Mouse (Mus musculus): ENCODE data around the gene Unc93b1. TPM values are rescaled to one million over a fixed set of nuclear protein-coding genes. Genes with fewer than 3 reads are reported as not detected.
A peak's percentile ranks its signal among the peaks of the same experiment; 100 is the strongest.
"Not testable (repeated sequence)": the region's sequence is repeated elsewhere in the genome, so short reads cannot be mapped to it uniquely, and the experiment has no call there.

Gene Unc93b1
- total RNA-seq, 2 experiments from 2014 or later: 49.1 to 62.5 TPM

DNA sequence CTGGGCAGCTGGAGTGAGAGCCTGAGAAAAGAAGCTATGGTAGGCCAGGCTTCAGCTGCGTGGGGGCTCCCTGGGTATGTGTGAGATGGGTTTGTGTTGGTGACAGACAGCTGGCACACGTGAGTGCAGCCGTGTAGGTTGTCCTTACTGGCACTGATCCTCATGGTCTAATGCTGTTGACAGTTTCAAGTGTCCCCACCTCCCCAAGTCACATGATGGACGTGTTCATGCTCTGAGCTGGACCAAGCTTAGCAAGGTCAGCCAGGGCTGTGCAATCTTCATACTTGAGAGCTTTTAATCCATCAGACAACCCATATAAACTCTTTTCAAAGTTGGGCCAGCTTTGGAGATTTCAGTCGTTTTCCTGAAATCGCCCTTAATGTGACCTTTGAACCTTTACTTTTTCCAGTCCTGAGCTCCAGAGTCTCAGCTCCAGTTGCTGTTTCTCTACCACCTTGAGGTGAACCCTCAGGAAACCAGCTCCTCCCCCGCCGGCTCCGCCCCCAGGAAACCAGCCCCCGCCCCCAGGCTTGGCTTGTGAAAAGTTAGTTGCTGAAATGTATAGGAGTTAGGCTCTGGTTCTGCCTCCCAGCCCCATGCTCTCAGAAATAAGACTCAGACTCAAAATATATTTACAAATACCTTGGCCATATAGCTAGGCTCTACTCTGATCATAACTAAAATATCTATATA lies 11.0 kb downstream of the Unc93b1 start:
- peak; percentile 49 to 53 for DNase-seq

DNA sequence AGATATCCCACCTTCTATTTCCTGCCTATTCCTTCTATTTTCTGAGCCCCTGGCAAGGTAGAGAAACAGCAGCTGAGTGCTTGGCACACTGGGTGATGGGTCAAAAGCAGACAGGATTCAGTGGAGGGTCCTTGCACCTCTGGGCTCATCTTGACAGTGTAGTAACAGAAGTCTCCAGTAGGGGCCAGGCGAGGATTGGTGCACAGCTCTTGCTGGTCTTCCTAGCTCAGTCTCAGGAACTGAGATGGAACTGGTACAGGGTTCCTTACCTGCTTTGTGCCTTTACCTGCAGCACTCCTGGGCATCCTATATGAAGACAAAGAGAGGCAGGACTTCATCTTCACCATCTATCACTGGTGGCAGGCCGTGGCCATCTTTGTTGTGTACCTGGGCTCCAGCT lies 11.7 kb downstream of the Unc93b1 start:
- DNase-seq: peak; percentile 67 to 76

DNA sequence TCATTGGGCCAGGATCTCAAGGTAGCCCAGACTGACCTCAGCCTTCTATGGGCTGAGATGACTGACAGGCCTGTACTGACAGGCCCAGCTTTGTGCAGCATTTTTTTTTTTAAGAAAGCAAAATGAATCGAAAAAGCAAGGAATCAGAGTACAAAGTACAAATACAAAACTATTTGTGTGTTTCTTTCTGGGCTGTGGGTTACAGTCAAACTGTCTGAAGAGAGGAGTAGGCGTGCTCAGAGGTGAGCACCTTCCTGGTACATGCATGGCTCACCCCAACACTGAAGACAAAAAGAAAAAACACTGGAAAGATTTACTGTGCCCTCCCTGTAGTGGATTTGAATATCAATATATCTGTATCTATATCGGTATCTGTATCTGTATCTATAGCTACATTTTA lies 12.8 kb downstream of the Unc93b1 start:
- no peak for DNase-seq

DNA sequence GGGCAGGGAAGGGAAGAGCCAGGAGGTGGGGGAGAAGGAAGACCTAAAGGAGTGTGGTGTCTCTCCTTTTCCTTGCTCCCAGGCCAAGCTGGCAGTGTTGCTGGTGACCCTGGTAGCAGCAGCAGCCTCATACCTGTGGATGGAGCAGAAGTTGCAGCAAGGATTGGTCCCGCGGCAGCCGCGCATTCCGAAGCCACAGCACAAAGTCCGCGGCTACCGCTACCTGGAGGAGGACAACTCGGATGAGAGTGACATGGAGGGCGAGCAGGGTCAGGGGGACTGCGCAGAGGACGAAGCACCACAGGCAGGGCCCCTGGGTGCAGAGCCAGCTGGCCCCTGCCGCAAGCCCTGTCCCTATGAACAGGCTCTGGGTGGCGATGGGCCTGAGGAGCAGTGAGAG lies 13.6 kb downstream of the Unc93b1 start:
- DNase-seq: no peak

DNA sequence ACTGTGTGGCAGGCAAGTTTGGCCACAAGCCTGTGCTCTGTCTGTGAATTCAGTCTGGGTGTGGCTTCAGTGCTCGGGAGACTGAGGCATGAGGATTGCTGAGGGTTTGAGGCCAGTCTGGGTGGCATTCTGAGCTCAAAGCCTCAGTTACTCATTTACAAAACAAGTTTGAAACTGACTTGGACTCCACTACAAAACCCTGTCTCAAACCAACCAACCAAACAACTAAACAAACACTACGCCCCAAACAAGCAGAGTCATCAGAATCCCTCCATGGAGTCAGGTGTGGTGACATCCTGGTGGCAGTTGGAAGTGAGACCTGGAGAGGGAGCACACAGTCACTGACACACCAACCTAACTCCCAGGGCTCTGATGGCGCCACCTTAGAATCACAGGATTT lies 15.3 kb downstream of the Unc93b1 start:
- DNase-seq: no peak

DNA sequence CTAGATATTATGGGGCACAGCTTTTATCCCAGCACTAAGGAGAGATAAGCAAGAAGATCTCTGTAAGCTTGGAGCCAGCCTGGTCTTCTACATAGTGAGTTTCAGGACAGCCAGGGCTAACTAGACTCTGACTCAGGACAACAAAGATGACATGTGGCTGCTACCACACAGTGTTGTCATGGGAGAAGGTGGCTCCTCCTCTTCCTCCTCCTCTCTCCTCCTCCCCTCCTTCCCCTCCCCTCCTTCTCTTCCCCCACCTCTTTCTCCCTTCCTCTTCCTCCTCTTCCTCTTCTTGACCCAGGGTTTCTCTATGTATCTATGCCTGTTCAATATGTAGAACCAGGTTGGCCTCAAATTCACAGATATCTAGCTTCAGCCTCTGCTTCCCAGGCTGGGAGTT lies 16.5 kb downstream of the Unc93b1 start:
- no peak for DNase-seq

DNA sequence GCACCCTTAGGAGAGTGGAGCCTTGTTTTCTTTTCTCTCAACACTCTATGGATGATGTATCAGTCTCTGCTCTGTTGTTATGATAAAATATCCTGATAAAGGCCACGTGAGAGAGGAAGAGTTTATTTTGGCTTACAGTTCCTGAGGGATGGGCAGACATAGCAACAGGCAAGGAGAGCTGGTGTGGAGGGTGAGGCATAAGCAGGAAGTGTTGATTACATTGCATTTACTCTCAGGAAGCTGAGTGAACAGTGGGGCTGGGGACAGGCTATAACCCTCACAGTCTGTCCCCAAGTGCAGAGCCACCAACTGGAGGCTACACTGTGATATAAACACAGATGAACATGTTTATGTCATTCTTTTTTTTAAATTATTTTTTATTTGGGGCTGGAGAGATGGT lies 17.1 kb downstream of the Unc93b1 start:
- DNase-seq: no peak

DNA sequence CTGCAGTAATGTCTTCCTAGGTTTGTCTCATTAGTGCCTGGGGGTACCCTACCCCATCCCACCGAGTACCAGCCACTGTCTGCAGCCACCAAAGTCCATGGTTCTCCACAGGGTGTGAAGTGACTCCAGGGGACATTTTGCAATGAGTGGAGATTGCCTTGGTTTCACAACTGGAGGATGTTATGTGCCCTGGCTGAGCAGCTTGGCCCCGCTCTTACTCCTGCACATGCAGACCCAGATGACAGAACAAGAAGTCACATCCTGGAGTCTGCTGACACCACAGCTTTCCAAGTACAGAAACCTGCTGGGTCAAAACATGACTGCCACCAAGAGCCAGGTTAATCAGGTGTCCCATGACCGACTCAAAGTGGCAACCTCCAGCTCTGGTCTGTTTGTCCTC lies 20.0 kb downstream of the Unc93b1 start:
- DNase-seq: peak in 1 of 2 experiments; percentile 12

DNA sequence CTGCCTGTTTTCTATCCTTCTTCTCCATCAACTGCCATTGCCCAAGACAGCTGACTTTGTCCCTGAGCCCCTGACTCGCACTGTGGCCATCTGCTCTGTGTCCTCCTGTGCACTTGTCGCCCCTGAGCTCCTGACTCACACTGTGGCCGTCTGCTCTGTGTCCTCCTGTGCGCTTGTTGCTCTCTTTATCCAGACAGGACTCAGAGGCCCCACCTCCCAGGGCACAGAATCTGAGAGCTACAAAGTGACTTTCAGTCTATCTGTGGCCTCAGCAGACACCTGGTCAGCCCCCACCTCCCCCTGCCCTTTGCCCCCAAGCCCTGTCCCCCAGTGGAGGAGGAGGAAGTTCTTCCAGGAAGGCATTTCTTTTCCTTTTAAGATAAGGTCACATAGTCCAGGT lies 20.8 kb downstream of the Unc93b1 start:
- DNase-seq: peak in 1 of 2 experiments; percentile 36

DNA sequence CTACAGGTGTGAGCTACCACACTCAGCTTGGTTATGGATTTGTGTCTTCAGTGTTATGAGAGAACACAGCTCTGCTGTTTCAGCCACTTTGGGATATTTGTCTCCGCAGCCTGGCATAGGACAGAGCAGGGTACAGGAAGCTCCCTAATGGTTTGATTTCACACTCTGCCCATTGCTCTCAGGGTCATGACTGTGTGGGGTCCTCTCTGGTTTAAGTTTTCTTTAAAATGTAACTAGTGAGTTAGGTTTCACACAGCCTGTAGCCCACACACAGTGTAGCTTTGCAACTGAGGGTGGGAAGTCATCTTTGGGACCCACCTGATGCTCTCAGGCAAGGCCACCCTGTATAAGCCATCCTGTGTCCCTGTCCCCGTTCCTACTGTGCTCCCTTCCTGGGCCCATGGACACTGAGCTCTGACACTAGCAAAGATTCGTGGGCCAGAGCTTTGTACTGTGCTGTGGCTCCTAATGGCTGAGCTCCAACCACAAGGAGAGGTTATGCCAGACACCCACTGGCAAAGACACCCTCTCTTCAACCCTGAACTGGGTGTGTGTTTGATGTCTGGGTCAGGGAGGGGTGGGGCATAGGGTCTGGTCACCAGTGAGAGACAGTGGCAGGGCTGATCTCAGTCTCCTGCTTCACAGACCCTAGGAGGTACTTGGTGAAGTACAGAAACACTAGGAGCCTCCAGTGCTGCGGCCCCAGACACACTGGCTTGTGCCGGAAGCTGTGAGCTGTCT lies 22.5 kb downstream of the Unc93b1 start:
- not testable (repeated sequence) for DNase-seq

DNA sequence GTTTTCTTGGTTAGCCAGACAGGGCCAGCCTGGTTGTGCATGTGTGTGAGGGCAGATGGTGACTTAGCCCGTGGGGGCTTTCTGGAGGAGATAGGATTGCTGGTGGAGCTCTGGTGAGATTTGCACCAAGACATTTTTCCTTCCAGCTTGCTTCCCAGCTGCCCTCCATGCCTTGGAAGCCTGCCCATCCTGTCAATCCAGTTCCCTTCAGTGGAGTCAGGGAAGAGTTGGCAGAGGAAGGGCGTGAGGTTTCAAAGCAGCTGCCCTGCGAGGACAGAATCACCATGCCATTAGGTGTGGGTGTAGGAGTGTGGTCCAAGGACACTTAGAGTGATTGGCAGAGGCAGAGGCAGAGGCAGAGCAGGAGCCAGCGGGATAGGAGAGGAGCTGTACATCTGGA lies 23.5 kb downstream of the Unc93b1 start, which contains the start of gene Aldh3b3:
Gene Aldh3b3, plus strand, starts transcription at position 176 of the 400 bp plus-strand sequence.
- DNase-seq: no peak

DNA sequence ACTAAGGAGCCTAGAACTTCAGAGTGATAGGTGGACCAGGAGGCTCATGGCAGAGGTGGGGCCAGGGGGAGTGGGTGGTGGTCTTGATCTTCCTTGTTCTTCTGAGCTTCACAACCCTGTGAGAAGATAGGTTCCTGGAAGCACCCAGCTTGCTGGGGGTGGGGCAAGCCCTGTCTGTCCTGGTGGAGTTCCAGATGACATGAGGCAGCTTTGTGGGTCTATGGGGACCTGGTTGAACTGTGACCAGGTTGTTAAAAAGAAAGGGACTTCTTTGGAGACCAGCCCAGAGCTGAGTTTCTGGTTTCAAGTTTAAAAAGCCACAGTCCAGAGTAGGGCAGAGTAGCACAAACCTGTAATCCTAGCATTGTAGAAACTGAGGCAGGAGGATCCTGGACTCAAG lies 24.0 kb downstream of the Unc93b1 start:
- no peak for DNase-seq

DNA sequence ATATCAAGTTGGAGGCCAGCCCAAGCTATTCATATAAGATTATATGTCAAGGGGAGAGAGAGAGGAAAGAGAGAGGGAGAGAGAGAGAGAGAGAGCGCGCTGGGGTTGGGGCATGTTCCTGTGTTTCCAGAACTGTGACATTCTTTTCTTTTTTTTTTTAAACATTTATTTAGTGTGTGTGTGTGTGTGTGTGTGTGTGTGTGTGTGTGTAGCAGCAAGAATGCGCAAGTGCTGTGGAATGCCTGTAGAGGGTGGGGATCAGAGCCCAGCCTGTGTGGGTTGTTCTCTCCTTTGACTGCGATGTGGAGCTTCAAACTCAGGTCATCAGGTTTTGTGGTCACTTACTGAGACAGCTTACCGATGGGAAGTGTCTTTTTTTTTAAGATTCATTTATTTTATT lies 25.2 kb downstream of the Unc93b1 start:
- no peak for DNase-seq

DNA sequence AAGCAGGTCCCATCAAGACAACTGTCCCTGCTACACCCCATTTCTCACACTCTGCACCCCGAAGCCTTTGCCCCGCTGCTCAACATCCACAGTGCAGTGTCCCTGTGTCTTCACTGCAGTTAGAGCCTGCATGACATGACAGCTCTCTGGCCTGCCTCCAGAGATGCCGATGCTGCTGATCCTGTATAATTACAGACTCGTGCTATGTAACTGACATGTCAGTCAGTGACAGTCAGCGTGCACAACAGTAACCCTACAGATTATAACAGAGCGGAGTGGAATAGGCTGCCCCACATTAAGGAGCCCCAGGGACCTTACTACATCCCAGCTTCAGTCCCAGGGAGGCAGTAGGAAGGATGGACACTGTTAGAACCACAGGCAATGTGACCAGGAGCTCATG lies 26.8 kb downstream of the Unc93b1 start:
- not testable (repeated sequence) for DNase-seq

DNA sequence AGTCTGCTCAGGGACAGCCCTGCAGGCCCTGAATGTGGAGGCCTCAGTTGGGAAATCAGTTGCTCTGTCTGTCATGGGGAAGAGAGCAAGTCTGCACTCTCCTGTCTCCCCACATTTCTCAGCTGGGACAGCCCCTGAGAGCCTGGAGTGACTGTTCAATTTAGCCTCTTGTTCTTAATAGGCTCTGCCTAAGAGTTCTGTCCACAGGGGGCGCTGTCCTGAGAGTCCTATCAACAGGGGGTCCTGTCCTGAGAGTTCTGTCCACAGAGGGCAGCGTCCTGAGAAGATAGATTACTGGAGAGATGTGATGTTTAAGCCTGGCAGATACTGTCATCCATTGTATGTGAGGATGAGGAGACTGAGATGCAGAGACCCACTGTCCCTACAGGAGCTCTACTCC lies 27.5 kb downstream of the Unc93b1 start:
- no peak for DNase-seq

DNA sequence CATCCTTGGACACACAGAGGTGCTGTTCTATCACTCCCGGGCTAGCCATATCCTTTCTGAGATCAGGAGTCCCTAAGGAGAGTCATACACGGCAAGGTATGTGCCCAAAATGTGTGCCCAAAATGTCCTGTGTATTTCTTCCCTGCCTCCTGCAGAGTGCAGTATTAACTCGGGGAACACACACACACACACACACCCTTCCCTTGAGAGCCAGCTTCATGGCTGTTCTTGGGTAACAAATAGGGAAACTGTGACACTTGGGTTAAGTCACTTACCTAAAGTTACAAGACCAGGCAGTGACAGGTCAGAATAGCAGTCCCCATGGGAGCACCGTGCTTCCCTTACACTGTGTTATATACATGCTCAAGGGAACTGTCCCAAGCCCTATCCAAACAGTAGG lies 29.0 kb downstream of the Unc93b1 start:
- DNase-seq: no peak

DNA sequence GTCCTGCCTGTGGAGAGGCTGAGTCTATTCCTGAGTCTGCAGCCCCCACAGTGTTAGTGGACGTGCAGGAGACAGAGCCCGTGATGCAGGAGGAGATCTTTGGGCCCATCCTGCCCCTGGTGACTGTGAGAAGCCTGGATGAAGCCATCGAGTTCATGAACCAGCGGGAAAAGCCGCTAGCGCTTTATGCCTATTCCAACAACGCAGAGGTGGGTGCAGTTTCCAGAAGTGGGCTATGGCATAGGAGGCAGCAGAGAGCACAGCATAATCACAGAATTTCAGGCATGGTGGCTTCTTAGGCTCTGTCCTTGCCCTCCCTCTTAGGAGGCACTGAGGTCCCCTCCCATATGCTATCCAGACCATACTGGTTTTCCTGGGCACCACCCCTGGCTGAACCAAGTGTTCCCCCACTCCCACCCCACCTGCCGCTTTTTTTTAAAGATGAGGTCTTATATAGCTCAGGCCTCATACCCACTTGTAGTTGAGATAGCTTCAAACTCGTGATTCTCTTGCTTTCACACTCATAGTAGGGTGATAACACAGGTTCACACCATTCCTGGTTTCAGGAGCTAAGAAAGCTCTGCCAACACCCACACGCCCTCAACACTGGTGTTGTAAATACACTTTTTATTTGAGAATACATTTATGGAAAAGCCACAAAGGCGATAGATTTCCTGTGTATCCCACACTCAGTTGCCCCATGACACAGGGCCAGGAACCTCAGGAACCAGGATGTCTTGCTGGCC lies 31.5 kb downstream of the Unc93b1 start:
- DNase-seq: no peak

DNA sequence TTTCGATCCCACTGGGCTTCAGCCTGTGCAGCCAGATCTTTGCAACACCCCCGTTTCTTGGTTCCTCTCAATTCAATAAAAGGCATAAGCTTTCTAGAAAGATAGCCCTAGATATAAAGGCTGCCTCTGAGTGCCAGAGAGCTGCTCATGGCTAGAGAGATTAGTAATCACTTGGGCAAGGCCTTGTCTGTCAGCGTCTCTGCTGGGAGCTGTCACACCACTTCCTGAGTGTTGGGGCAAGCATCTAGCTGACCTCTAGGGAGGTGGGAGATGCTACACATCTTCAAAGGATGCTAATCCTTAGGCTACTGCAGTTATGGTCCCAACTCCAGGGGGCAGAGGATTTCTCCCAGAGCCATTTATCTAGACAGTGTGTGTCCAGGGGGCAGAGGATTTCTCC lies 32.3 kb downstream of the Unc93b1 start:
- no peak for DNase-seq

DNA sequence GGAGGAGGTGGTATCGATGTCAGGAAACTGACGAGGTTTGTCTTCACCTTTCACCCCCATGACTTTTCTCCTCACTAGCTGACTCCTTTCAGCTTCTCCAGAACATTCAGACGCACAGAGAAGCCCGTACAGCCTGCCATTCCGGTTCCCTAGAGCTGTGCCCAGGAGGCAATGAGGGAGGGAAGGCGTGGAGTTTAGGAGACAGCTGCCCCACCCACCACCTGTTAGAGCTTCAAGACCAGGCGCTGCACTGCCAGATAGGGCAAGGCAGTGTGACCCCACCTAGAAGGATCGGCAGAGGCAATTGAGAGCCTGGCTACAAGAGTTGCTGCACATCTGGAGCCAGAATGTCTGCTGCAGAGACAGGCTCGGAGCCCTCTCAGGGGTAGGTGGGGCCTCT lies 37.2 kb downstream of the Unc93b1 start, which contains the start of gene Aldh3b2:
Gene Aldh3b2, plus strand, starts transcription at position 100 of the 400 bp plus-strand sequence.
- DNase-seq: no peak

DNA sequence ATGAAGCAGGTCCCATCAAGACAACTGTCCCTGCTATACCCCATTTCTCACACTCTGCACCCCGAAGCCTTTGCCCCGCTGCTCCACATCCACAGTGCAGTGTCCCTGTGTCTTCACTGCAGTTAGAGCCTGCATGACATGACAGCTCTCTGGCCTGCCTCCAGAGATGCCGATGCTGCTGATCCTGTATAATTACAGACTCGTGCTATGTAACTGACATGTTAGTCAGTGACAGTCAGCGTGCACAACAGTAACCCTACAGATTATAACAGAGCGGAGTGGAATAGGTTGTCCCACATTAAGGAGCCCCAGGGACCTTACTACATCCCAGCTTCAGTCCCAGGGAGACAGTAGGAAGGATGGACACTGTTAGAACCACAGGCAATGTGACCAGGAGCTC lies 39.6 kb downstream of the Unc93b1 start:
- not testable (repeated sequence) for DNase-seq

DNA sequence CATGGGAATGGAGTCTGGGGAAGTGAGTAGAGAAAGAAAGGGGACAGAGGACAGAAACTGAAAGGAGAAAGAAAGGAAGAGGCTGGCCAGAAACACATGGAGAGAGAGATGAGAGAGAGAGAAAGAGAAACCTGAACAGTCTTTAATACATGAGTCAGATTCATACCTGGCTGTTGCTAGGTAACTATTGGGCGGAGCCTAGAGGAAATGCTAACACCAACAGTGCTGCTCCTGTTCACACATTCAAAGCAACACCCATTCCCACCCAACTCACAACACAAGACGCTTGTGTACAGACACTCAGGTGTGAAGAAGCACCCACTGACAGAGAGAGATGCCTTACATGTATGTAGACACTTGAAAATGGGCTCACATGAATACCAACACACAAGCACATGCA lies 40.9 kb downstream of the Unc93b1 start:
- DNase-seq: no peak

DNA sequence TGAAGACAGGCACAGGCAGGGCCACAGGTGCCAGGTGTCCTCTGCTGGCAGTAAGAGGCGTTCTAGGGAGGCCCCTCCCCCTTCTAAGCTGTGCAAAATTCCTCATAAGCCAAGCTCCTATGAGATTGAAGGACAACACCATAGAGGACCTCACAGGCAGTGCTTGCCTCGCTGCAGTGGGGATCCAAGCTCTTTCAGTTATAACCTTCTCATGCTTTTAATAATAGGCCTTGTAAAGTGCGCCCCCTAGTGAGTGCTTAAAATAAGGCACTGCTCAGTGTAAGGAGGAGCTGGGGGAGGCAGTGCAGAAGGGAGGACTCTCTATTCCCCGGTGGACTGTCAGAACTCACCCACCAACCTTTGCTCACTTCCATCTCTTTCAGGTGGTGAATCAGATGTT lies 45.3 kb downstream of the Unc93b1 start:
- peak; percentile 81 to 86 for DNase-seq

DNA sequence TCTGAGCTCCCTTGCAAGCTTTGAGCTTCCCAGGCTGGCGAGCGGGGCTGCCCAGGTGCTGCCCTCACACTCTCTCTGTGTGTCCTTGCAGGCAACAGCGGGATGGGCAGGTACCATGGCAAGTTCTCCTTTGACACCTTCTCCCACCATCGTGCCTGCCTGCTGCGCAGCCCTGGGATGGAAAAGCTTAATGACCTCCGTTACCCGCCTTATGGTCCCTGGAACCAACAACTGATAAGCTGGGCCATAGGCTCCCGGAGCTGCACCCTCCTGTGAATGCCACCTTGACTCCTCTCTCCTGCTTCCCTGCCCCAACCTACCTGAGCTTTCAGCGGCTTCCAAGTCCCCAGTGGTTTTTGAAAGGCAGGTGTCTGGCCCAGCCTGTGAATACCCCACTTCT lies 45.9 kb downstream of the Unc93b1 start:
- no peak for DNase-seq

All from adrenal gland, postnatal 36 days (tissue).